Mouse (Mus musculus): ENCODE data around the gene Gm3138.
"Not testable (repeated sequence)": the region's sequence is repeated elsewhere in the genome, so short reads cannot be mapped to it uniquely, and the experiment has no call there.

- not testable (repeated sequence) for TF ChIP-seq CTCF (IDR thresholded peaks at IDR 0.05; ENCODE audit: low read depth, low read length); POLR2A (IDR thresholded peaks at IDR 0.05; ENCODE audit: extremely low read depth, insufficient read depth, low read length)
Observed at GRCm38 (mm10) chr14:4279828-4280227, 30.4 kb downstream of the Gm3138 start.

All from liver, adult 2 months (tissue).